Mouse (Mus musculus): Measurements from ENCODE around the gene Serpina3a. TPM values are rescaled to one million over a fixed set of nuclear protein-coding genes. Genes with fewer than 3 reads are reported as not detected.

Gene Serpina3a
- polyA plus RNA-seq, 1 experiment from 2014 or later = not detected

- H3K27ac ChIP-seq (replicated peaks) = no peak overlapping the region
- H3K36me3 ChIP-seq = no peaks in the 10 kb centered on the region
- 88% methylated on average over 2 of the region's 2 CpGs for WGBS
- no peaks in the 10 kb centered on the region for H3K9me3 ChIP-seq
- no peak overlapping the region for H3K4me2 ChIP-seq (replicated peaks)
- no peak overlapping the region for H3K4me3 ChIP-seq
- no peak for ATAC-seq (ENCODE audit: low FRiP score, low read depth)
- no peaks in the 10 kb centered on the region for H3K27me3 ChIP-seq
- H3K9ac ChIP-seq (replicated peaks) = no peak overlapping the region
- H3K4me1 ChIP-seq = no peaks in the 10 kb centered on the region
Observed at GRCm38 (mm10) chr12:104108507-104108906, 4.0 kb upstream of the Serpina3a start.

GRCm38 (mm10) chr12:104114921-104115579, 2.5 kb downstream of the Serpina3a start:
- Histone ChIP-seq H3K4me1 (no peaks in the 10 kb centered on the region), H3K9me3 (no peaks in the 10 kb centered on the region), H3K4me2 (replicated peaks) (no peak overlapping the region), H3K4me3 (no peak overlapping the region), H3K36me3 (no peaks in the 10 kb centered on the region), H3K27me3 (no peaks in the 10 kb centered on the region), H3K9ac (replicated peaks) (no peak overlapping the region), H3K27ac (replicated peaks) (no peak overlapping the region)
- ATAC-seq (ENCODE audit: low FRiP score, low read depth) = no peak
- 65% methylated on average over 3 of the region's 3 CpGs for WGBS

GRCm38 (mm10) chr12:104123097-104123496, 10.6 kb downstream of the Serpina3a start:
- Histone ChIP-seq H3K36me3 (no peaks in the 10 kb centered on the region), H3K4me2 (replicated peaks) (no peak overlapping the region), H3K4me1 (no peaks in the 10 kb centered on the region), H3K9ac (replicated peaks) (no peak overlapping the region), H3K27me3 (no peaks in the 10 kb centered on the region), H3K9me3 (no peaks in the 10 kb centered on the region), H3K27ac (replicated peaks) (no peak overlapping the region), H3K4me3 (no peak overlapping the region)
- 92% methylated on average over 1 of the region's 1 CpGs for WGBS
- no peak for ATAC-seq (ENCODE audit: low FRiP score, low read depth)

GRCm38 (mm10) chr12:104123996-104124395, 11.5 kb downstream of the Serpina3a start:
- H3K4me1 ChIP-seq = no peaks in the 10 kb centered on the region
- no peaks in the 10 kb centered on the region for H3K27me3 ChIP-seq
- ATAC-seq (ENCODE audit: low FRiP score, low read depth) = no peak
- no peak overlapping the region for H3K4me2 ChIP-seq (replicated peaks)
- no peak overlapping the region for H3K27ac ChIP-seq (replicated peaks)
- no peaks in the 10 kb centered on the region for H3K9me3 ChIP-seq
- no peak overlapping the region for H3K4me3 ChIP-seq
- H3K9ac ChIP-seq (replicated peaks) = no peak overlapping the region
- WGBS = 76% methylated on average over 2 of the region's 2 CpGs
- no peaks in the 10 kb centered on the region for H3K36me3 ChIP-seq

GRCm38 (mm10) chr12:104125021-104125560, 12.6 kb downstream of the Serpina3a start:
- H3K9ac ChIP-seq (replicated peaks) = no peak overlapping the region
- no peak overlapping the region for H3K4me3 ChIP-seq
- H3K36me3 ChIP-seq = no peaks in the 10 kb centered on the region
- ATAC-seq (ENCODE audit: low FRiP score, low read depth) = no peak
- H3K27me3 ChIP-seq = no peaks in the 10 kb centered on the region
- WGBS = 88% methylated on average over 5 of the region's 5 CpGs
- H3K4me2 ChIP-seq (replicated peaks) = no peak overlapping the region
- H3K9me3 ChIP-seq = no peaks in the 10 kb centered on the region
- H3K4me1 ChIP-seq = no peaks in the 10 kb centered on the region
- H3K27ac ChIP-seq (replicated peaks) = no peak overlapping the region

- no peak within 1 kb of the TSS for H3K9ac ChIP-seq (replicated peaks)
- H3K4me3 ChIP-seq = no peak within 1 kb of the TSS
- no peaks in the 10 kb centered on the region for H3K27me3 ChIP-seq
- H3K9me3 ChIP-seq = no peaks in the 10 kb centered on the region
- WGBS = 88% methylated on average over 5 of the region's 5 CpGs
- no peaks in the 10 kb centered on the region for H3K36me3 ChIP-seq
- H3K27ac ChIP-seq (replicated peaks) = no peak within 1 kb of the TSS
- no peak within 1 kb of the TSS for H3K4me2 ChIP-seq (replicated peaks)
- ATAC-seq (ENCODE audit: low FRiP score, low read depth) = no peak
- H3K4me1 ChIP-seq = no peaks in the 10 kb centered on the region
Observed at GRCm38 (mm10) chr12:104127696-104128095, 15.2 kb downstream of the Serpina3a start, which contains the start of gene Serpina3b. TSS of gene Serpina3b (plus strand) at chr12:104127996.

- Histone ChIP-seq H3K4me2 (replicated peaks) (no peak overlapping the region), H3K36me3 (no peaks in the 10 kb centered on the region), H3K27ac (replicated peaks) (no peak overlapping the region), H3K4me1 (no peaks in the 10 kb centered on the region), H3K9ac (replicated peaks) (no peak overlapping the region), H3K27me3 (no peaks in the 10 kb centered on the region), H3K9me3 (no peaks in the 10 kb centered on the region), H3K4me3 (no peak overlapping the region)
- no peak for ATAC-seq (ENCODE audit: low FRiP score, low read depth)
Observed at GRCm38 (mm10) chr12:104131041-104131440, 18.5 kb downstream of the Serpina3a start.

- Histone ChIP-seq H3K4me1 (no peaks in the 10 kb centered on the region), H3K27me3 (no peaks in the 10 kb centered on the region), H3K9me3 (no peaks in the 10 kb centered on the region), H3K9ac (replicated peaks) (no peak overlapping the region), H3K4me3 (no peak overlapping the region), H3K4me2 (replicated peaks) (no peak overlapping the region), H3K27ac (replicated peaks) (no peak overlapping the region), H3K36me3 (no peaks in the 10 kb centered on the region)
- WGBS = 93% methylated on average over 2 of the region's 2 CpGs
- ATAC-seq (ENCODE audit: low FRiP score, low read depth) = no peak
Observed at GRCm38 (mm10) chr12:104138216-104138615, 25.7 kb downstream of the Serpina3a start.

- Histone ChIP-seq H3K9ac (replicated peaks) (no peak overlapping the region), H3K9me3 (no peaks in the 10 kb centered on the region), H3K27me3 (no peaks in the 10 kb centered on the region), H3K4me1 (no peaks in the 10 kb centered on the region), H3K4me2 (replicated peaks) (no peak overlapping the region), H3K36me3 (no peaks in the 10 kb centered on the region), H3K4me3 (no peak overlapping the region), H3K27ac (replicated peaks) (no peak overlapping the region)
- no peak for ATAC-seq (ENCODE audit: low FRiP score, low read depth)
- WGBS = 94% methylated on average over 4 of the region's 4 CpGs
Observed at GRCm38 (mm10) chr12:104140543-104141103, 28.1 kb downstream of the Serpina3a start.

GRCm38 (mm10) chr12:104141506-104141905, 29.0 kb downstream of the Serpina3a start:
- no peaks in the 10 kb centered on the region for H3K9me3 ChIP-seq
- no peak for ATAC-seq (ENCODE audit: low FRiP score, low read depth)
- no peaks in the 10 kb centered on the region for H3K36me3 ChIP-seq
- H3K4me3 ChIP-seq = no peak overlapping the region
- H3K4me2 ChIP-seq (replicated peaks) = no peak overlapping the region
- 83% methylated on average over 1 of the region's 1 CpGs for WGBS
- H3K9ac ChIP-seq (replicated peaks) = no peak overlapping the region
- no peaks in the 10 kb centered on the region for H3K4me1 ChIP-seq
- no peak overlapping the region for H3K27ac ChIP-seq (replicated peaks)
- no peaks in the 10 kb centered on the region for H3K27me3 ChIP-seq

- ATAC-seq (ENCODE audit: low FRiP score, low read depth) = no peak
- 67% methylated on average over 1 of the region's 1 CpGs for WGBS
- Histone ChIP-seq H3K36me3 (no peaks in the 10 kb centered on the region), H3K4me1 (no peaks in the 10 kb centered on the region), H3K27ac (replicated peaks) (no peak overlapping the region), H3K4me3 (no peak overlapping the region), H3K27me3 (no peaks in the 10 kb centered on the region), H3K9me3 (no peaks in the 10 kb centered on the region), H3K9ac (replicated peaks) (no peak overlapping the region), H3K4me2 (replicated peaks) (no peak overlapping the region)
Observed at GRCm38 (mm10) chr12:104142427-104142826, 29.9 kb downstream of the Serpina3a start.

GRCm38 (mm10) chr12:104143286-104143685, 30.8 kb downstream of the Serpina3a start:
- no peak for ATAC-seq (ENCODE audit: low FRiP score, low read depth)
- H3K36me3 ChIP-seq = no peaks in the 10 kb centered on the region
- 85% methylated on average over 1 of the region's 1 CpGs for whole genome bisulfite sequencing

More at GRCm38 (mm10) chr12:104143286-104143685, 30.8 kb downstream of the Serpina3a start:
- Histone ChIP-seq H3K4me3 (no peak overlapping the region), H3K9ac (replicated peaks) (no peak overlapping the region), H3K27ac (replicated peaks) (no peak overlapping the region), H3K9me3 (no peaks in the 10 kb centered on the region), H3K4me2 (replicated peaks) (no peak overlapping the region), H3K4me1 (no peaks in the 10 kb centered on the region), H3K27me3 (no peaks in the 10 kb centered on the region)

Measured in midbrain, embryonic 12.5 days (tissue).